Mouse (Mus musculus): ENCODE data around the gene Taar9.
"Not testable (repeated sequence)": the region's sequence is repeated elsewhere in the genome, so short reads cannot be mapped to it uniquely, and the experiment has no call there.

Gene Taar9

DNA sequence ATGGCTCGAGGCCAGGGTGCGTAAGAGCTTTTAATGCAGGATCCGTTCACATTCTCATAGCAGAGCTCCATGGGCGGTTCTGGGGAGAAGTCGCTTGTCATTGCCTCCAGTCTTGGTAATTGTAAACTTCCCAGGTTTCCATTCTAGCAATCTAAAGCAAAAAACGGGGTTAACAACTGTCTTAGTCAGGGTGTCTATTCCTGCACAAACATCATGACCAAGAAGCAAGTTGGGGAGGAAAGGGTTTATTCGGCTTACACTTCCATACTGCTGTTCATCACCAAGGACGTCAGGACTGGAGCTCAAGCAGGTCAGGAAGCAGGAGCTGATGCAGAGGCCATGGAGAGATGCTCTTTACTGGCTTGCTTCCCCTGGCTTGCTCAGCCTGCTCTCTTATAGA lies at the start of gene Taar9:
Taar9 (minus strand) TSS at position 101 of the 400 bp plus-strand sequence.
- not testable (repeated sequence) for DNase-seq

DNA sequence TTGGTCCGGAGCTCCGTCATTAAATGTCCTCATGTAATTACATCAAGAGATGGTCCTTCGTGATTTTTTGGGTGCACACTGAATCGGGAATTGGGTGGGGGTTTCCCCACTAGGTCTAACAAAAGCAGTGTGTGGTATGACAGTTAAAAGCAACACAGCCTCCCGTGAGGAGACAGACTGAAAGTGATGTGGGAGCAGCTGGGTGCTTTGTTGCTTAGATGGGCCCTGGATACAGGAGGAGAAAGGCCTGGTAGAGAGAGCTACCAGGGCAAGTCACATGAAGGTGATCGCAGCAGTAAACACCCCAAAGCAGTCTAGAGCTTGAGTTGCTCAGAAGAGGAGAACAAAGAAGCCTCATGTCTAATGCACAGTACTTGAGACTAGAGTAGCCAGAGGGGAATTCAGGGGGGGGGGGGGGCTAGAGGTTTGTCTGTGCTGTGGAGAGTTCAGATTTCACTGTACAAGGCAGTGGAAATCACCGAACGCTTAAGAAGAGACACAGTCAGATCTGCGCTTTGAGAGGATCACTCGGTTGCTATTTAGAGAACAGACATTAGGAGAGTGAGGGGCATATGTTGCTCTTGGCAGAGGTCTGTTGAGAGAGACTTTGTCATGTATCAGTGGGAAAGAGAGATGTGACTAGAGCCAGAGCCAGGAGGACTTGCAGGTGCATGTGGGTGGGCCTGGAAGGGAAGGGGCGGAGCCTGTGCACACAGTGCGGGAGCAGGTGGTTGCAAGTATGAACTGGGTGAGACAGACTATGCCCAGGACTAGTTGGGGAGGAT lies 49.3 kb upstream of the Taar9 start:
- peak; percentile 78 for DNase-seq

DNA sequence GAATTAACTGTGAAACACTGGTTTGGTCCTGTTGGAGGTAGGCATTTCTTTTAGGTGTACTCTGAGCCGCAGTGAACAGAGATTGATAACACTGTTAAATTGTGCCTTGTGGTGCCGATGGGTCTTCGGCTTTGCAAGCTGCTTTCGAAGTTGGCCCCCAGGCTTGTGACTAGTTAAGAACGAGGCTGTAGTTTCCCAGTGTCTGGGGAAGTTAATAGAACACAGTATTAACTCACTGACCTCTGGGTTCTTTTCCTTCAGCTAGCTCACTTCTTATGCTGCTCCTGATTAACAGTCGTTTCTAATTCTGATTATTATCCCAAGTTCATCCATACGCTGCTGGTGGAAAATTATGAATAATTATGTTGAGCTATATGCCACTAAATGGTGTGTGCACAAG lies 40.8 kb upstream of the Taar9 start:
- DNase-seq, result no peak

- DNase-seq, result peak; percentile 93
These were observed 39.9 kb upstream of the Taar9 start, which contains the start of gene Stx7 for GRCm38 (mm10) chr10:24149135-24149781. TSS of gene Stx7 (plus strand) at chr10:24149302.

DNA sequence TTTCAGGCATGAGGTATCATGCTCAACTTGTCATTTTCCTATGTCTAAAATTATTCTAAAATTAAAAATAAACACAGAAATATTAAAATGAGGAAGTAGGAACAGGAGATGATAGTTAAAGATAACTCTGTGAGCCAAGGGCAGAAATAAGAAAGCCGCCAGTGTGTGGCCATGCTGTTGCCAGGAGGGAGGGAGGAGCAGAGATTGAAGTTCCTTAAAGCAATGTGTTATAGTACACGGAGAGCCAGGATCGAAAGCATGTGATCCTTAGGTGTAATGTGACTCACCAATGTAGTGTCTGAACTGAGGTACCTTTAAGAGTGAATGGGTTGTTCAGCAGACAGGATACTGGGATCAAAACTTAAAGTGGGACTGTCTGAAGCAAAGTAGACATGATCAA lies 33.4 kb upstream of the Taar9 start:
- DNase-seq, result no peak

DNA sequence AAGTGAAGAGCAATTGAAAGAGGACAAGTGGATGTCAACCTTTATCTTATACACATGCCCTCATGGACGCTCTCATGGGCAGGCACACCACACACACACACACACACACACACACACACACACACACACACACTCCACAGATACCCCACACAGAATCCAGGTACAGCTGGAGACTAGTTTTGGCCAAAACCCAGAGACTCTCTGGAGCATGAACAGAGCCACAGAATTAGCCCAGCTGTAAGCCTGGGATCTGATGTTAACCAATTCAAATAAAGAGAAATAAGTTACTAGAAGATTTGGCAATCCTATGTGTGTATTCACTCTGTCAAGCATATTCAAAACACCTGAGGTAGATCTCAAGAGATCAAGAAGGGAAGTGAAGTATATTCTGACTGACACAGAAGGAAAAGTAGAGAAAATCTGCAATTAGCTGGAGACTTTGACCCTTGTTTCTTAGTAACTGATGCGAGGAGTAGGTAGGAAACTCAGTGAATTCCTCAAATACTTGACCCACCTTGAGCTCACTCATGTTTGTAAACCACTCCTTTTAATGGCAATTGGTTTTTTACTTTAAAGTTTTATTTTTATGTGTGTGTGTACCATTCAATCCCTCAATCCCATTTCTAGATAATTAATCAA lies 29.4 kb upstream of the Taar9 start:
- no peak for DNase-seq

GRCm38 (mm10) chr10:24134071-24134645 lies 24.8 kb upstream of the Taar9 start:
- no peak for DNase-seq

DNA sequence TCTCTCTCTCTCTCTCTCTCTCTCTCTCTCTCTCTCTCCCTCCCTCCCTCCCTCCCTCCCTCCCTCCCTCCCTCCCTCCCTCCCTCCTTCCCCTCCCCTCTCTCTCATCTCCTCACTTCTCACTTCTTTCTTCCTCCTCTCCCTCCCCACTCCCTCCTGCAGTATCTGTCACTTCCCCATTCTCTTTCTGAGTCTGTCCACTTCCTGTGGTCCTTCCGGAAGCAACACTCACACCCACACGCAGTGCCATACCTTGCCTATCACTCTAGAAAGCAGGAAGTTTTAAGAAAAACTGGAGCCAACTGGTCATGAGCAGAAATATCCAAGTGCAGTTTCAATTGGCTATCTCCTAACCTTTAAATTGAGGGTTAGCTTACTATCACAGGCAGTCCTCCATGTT lies 23.8 kb upstream of the Taar9 start:
- no peak for DNase-seq

DNA sequence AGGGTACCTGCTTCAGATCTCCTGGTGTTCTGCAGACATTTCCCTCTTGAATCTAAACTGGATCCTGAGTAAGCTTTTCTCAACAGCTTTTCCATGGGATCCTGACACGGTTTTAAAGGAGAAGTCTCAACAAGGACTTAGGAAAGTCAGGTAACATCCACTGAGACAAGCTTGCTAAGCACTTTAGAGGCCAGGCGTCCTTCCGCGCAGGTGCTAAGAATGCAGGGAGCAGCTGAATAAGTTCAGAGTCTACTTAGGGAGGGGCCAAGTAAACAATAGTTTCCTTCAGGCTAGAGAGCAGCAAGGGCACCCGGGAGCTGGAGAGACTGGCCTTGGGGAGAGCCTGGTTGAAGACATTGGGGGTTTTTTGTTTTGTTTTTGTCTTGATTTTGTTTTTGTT lies 22.9 kb upstream of the Taar9 start:
- DNase-seq, result no peak

GRCm38 (mm10) chr10:24131451-24132262 lies 22.3 kb upstream of the Taar9 start:
- peak; percentile 52 for DNase-seq

- DNase-seq, result peak; percentile 3
These were observed 1.9 kb upstream of the Taar9 start for GRCm38 (mm10) chr10:24111116-24111778.

GRCm38 (mm10) chr10:24108236-24108635 lies 1.1 kb downstream of the Taar9 start:
- no peak for DNase-seq

DNA sequence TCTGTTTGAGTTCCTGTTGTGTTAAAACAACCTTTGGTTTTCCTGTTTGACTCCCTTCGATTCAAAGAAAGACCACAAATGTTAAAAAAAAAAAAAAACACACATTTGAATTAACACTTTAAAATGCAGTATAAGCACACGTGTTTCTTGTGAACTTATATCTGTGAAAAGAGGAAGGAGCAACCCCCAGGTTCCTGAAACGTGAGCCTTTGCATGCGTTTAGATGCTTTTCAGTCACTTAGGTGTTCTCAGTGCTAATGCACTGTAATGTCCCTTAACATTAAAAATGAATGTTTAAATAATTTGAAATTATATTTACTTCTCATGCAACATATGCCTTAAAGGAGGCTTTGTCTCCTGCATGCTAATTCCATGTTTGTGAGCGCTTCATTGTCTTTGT lies 1.6 kb downstream of the Taar9 start:
- no peak for DNase-seq

GRCm38 (mm10) chr10:24103299-24103698 lies 6.0 kb downstream of the Taar9 start:
- not testable (repeated sequence) for DNase-seq

DNA sequence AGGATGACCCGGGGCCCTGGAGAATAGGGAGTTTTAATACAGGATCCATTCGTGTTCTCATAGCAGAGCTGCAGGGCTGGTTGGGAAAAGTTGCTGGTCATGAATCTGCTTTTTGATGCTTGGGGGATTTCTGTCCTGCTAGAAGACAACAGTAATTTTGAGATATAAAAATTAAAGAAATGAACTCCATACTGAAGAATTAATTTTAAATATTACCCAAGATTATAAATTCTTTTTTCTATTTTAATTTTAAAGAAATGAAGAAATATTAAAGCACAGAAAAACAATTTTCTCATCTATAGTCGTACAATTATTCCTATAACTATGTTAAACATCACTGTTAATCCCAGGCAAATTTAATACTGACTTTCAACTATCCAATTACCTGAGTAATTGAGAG lies 7.5 kb downstream of the Taar9 start, which contains the start of gene Taar8c:
Taar8c (minus strand) TSS at position 101 of the 400 bp plus-strand sequence.
- not testable (repeated sequence) for DNase-seq

GRCm38 (mm10) chr10:24097010-24097409 lies 12.3 kb downstream of the Taar9 start:
- not testable (repeated sequence) for DNase-seq

GRCm38 (mm10) chr10:24092194-24092593 lies 17.1 kb downstream of the Taar9 start, which contains the start of gene Taar8b:
TSS of gene Taar8b (minus strand) at chr10:24092294.
- DNase-seq, result no peak

DNA sequence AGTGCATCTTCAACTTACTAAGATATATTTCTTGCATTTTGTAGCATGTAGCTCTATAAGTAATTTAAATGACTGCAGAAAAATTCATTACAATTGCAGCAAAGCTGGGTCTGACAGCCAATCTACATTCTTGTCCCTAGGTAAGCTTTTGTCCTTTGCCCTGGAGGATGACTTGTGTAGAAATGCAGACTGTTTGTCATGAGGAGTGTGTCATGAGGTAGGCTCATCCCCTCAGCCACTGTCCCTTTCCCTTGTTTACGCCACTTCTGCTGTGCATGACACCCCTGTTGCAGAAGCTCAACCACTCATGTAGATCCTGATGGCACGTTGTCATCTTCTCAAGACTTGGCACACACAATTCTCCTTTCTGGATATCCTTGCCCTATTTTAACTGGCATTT lies 22.2 kb downstream of the Taar9 start:
- no peak for DNase-seq

GRCm38 (mm10) chr10:24086555-24086954 lies 22.8 kb downstream of the Taar9 start:
- no peak for DNase-seq

GRCm38 (mm10) chr10:24085936-24086335 lies 23.4 kb downstream of the Taar9 start:
- DNase-seq, result no peak

DNA sequence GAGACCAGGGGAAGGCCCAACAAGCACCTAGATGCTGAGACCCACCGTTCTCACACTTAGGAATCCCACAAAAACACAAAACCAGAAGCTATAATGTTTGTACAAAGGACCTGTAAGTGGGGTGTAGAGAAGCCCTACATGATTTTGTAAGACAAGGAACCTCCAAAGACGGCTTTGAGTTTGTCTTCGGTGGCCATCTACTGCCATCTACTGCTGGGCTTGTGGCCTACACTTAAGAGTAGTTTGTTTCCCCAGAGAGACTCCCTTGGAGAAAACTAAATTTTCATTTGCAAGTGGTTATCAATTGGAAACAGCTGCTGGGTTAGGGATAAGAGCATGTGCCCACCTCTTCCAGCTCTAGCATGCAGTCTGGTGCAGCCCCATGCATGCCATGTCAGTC lies 29.2 kb downstream of the Taar9 start:
- DNase-seq, result peak; percentile 20

GRCm38 (mm10) chr10:24076200-24076599 lies 33.1 kb downstream of the Taar9 start, which contains the start of gene Taar8a:
TSS of gene Taar8a (plus strand) at chr10:24076500.
- not testable (repeated sequence) for DNase-seq

All from thymus, postnatal 25 days (tissue).